Mouse (Mus musculus) olfactory bulb, adult 2 months (tissue): ENCODE measurements around the gene Acads. TPM values are rescaled to one million over a fixed set of nuclear protein-coding genes. Genes with fewer than 3 reads are reported as not detected.
"Not testable (repeated sequence)": the region's sequence is repeated elsewhere in the genome, so short reads cannot be mapped to it uniquely, and the experiment has no call there.

ENCODE experiments used
- H3K27ac ChIP-seq: fragments of 200-500 bp; 2 replicates; pipeline ENCODE4 v1.5.1; 2012; ENCODE audit warnings: low read depth, low read length; ENCODE audit not compliant: insufficient read depth
- H3K4me1 ChIP-seq: fragments of 200-500 bp; 2 replicates; pipeline ENCODE4 v1.6.1; 2012; ENCODE audit warnings: low read length; ENCODE audit not compliant: control insufficient read depth, insufficient read depth
- H3K4me3 ChIP-seq: fragments of 200-500 bp; 2 replicates; pipeline ENCODE4 v1.5.1; 2012; ENCODE audit warnings: mild to moderate bottlenecking, low read depth, low read length, moderate library complexity; ENCODE audit not compliant: insufficient read depth
- CTCF ChIP-seq: fragments of 200-500 bp; IDR thresholded peaks from 2 replicates; pipeline ENCODE4 v1.5.1; 2012; ENCODE audit warnings: low read depth, mild to moderate bottlenecking, low read length, moderate library complexity; ENCODE audit not compliant: insufficient read depth
- POLR2A ChIP-seq: fragments of 200-500 bp; IDR thresholded peaks from 2 replicates; pipeline ENCODE4 v1.6.1; 2012; ENCODE audit warnings: mild to moderate bottlenecking, low read depth, low read length, moderate library complexity; ENCODE audit not compliant: insufficient read depth
- WGBS: fragments of 180-500 bp; shearing (Covaris S2); methylation state at CpG from one replicate; pipeline ENCODE4 v1.1.7; 2018; 5-methylcytosine and 5-hydroxymethylcytosine counted together
- polyA plus RNA-seq: library from polyadenylated mRNA; stranded (reverse); fragments of >200 nt; gene quantifications from 2 replicates; pipeline ENCODE4 v1.2.4, GENCODE M21; 2012; ENCODE audit warnings: low replicate concordance; ENCODE audit not compliant: missing spikeins, insufficient read depth, insufficient read length

Gene Acads
- polyA plus RNA-seq = not detected in 2 replicates

DNA sequence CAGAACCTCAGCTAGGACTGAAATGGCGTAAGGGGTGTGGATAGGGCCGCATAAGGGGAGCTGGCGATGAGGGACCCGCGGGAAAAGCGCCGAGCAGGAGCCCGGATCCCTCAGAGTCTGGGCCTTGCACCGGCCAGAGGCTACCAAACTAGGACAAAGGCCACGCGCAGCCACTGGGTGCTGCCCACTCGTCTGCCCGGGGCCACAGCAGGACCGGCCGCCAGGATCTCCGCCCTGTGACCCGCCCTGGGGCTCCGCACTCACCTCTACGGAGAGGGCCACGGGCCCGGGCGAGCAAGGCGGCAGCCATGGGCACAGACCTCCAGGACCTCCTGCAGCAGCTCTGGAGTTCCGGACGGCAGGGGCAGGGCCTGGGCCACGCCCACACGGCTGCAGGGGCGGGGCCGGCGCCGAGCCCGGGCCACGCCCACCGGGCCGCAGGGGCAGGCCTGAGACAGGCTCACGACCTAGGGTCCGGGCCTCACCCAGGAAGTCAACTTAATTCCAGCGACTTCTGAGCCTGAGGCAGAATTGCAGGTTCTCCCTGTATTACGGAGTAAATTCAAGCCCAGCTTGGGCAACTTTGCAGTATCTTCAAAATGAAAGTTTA is at the start of gene Acads:
TSS of gene Acads (minus strand) at position 386 of the 610 bp plus-strand sequence.
- H3K27ac ChIP-seq = no peak within 1 kb of the TSS
- WGBS = 21% methylated on average over 39 of the region's 39 CpGs

DNA sequence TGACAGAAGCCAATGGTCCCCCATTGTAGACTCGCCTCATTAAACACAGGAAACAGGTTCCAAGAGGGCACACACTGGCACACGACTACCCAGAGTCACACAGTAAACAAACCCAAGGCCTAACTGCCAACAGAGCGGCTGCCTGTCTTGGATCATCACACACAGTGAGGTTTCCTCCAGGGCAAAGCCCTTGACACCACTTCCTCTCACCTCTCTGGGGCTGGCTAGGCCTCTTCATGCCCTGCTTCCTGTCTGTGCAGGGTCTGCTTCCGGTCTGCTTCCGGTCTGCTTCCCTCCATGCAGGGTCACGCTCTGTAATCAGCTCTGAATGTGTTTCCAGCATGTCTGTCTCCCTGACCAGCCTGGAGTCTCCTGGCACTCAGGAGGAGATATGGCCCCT is 48.2 kb upstream of the Acads start:
- no peak overlapping the region for H3K4me3 ChIP-seq
- WGBS = 78% methylated on average over 6 of the region's 6 CpGs
- TF ChIP-seq CTCF (no peak), POLR2A (no peak)
- H3K27ac ChIP-seq = no peak overlapping the region
- H3K4me1 ChIP-seq = peaks cover 5% of the 10 kb centered on the region

More for the DNA sequence above, at the start of gene Acads:
- peaks cover 3% of the 10 kb centered on the region; the same call in 1 of the 2 replicates for H3K4me1 ChIP-seq
- no peak for TF ChIP-seq CTCF
- TF ChIP-seq POLR2A = no peak
- peak within 1 kb of the TSS; percentile 46 for H3K4me3 ChIP-seq

DNA sequence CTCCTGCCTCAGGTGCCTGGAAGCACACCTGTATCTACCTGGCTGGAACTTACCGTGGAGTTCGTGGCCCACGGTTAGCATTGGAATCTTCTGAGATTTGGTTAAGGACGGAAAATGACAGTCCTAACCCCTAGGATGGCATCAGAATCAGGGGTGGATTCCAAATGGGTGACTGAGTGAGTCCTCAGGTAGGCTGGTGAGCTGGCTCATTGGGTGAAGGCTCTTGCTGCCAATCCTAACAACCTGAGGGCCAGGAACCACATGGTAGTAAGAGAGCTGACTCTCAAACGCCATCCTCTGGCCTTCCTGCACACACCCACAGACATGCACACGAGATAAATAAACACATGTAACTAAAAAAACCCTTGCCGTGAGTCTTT is 47.7 kb upstream of the Acads start:
- Histone ChIP-seq H3K27ac (no peak overlapping the region), H3K4me3 (no peak overlapping the region), H3K4me1 (peaks cover 7% of the 10 kb centered on the region)
- WGBS = 81% methylated on average over 7 of the region's 7 CpGs
- no peak for TF ChIP-seq CTCF
- TF ChIP-seq POLR2A = no peak

DNA sequence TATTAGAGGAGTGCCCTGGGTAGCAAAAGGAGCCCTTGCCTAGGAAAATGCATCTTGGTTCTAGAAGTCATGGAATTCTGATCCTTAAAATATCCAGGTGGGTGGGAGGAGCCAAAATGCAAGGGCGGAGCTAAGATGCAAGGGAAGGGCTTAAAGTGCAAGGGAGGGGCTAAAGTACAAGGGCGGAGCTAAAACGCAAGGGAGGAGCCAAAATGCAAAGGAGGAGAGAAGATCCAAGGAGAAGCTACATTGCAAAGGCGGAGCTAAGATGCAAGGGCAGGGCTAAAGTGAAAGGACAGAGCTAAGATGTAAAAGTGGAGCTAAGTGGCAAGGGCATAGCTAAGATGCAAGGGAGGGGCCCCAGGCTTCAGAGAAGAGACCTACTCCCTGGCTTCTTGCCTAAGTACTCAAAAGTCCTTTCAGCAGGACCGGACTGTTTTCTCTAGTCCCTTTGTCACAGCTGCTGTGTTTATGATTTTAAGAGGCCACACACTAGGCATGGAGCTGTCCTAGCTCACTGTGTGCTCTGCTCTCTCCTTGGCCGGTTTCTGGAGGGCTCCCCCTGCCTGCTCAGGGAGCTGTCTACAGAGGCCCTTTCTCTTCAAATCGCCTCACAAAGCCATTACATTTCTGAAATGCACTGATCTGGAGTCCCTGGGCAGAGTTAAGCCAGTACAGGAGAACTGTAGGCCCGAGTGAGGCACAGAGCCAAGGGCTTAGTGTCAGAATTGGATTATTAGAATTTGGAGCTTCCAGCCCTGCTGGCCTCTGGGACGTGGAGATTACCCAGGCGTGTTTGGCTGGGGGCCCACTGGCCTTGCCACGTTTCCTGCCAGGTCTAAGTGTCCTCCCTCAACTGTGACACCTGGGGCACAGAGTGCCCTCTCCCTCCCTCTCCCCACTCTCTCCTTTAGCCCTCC is 47.0 kb upstream of the Acads start:
- TF ChIP-seq CTCF (no peak), POLR2A (no peak)
- 59% methylated on average over 11 of the region's 11 CpGs for WGBS
- no peak overlapping the region for H3K27ac ChIP-seq

DNA sequence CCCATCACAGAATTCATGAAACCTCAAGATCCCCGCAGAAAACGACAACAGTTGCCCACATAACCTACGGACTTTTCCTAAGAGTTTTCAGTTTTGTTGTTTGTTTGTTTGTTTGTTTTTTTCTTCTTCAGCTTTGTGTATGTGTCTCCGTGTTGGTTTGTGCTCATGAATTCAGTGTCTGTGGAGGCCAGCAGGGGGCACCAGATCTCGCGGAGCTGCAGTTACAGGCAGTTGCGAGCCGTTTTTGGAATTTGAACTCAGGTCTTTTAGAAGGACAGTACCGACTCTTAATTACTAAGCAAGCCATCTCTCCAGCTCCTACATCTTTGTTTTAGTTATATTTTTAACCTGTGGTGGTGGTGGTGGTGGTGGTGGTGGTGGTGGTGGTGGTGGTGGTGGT is 46.2 kb upstream of the Acads start:
- TF ChIP-seq CTCF = 0 out of 2 replicates have a peak, but pooled peaks have one; percentile 22
- no peak for TF ChIP-seq POLR2A
- 61% methylated on average over 9 of the region's 9 CpGs for WGBS
- Histone ChIP-seq H3K4me1 (peaks cover 17% of the 10 kb centered on the region), H3K4me3 (no peak overlapping the region), H3K27ac (no peak overlapping the region)

More for the DNA sequence above, 47.0 kb upstream of the Acads start:
- Histone ChIP-seq H3K4me1 (peaks cover 11% of the 10 kb centered on the region), H3K4me3 (no peak overlapping the region)

DNA sequence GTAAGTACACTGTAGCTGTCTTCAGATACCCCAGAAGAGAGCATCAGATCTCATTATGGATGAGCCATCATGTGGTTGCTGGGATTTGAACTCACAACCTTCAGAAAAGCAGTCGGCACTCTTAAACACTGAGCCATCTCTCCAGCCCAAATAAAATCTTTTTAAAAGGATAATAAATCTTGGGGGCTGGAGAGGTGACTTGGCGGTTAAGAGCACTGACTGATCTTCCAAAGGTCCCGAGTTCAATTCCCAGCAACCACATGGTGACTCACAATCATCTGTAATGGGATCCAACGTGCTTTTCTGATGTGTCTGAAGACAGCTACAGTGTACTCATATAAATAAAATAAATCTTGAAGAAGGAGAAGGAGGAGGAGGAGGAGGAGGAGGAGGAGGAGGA is 45.3 kb upstream of the Acads start:
- peaks cover 21% of the 10 kb centered on the region for H3K4me1 ChIP-seq
- 87% methylated on average over 4 of the region's 4 CpGs for WGBS
- H3K27ac ChIP-seq, H3K4me3 ChIP-seq: not testable (repeated sequence)

DNA sequence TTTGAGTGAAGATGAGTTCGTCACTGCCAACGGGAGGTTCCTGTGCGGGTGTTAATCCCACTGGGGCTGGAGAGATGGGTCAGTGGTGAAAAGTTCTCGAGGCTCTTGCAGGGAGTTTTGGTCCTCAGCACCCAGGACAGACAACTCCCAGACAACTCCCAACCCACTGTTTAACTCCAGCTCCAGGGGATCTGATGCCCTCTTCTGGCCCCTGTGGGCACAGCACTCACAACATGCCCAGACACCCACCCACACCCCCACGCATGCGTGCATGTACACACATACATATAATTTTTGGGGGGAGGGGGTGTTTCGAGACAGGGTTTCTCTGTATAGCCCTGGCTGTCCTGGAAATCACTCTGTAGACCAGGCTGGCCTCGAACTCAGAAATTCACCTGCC is 44.4 kb upstream of the Acads start:
- Histone ChIP-seq H3K27ac (no peak overlapping the region), H3K4me3 (no peak overlapping the region), H3K4me1 (peaks cover 25% of the 10 kb centered on the region)
- 35% methylated on average over 8 of the region's 8 CpGs for whole genome bisulfite sequencing
- TF ChIP-seq CTCF (peak; percentile 48; the same call in 1 of the 2 replicates), POLR2A (no peak)

DNA sequence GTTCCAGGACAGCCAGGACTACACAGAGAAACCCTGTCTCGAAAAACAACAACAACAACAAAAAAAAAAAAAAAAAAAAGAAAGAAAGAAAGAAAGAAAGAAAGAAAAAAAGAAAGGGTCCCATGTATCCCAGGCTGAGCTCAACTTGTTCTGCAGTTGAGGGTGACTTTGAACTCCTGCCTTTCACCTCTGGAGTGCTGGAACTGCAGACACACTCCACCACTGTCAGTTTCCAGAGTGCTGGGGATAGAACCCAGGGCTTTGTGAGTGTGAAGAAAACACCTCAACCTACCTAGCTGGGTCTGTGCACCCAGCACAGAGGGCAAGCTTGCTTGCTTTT is 42.8 kb upstream of the Acads start:
- peaks cover 29% of the 10 kb centered on the region for H3K4me1 ChIP-seq
- 69% methylated on average over 1 of the region's 1 CpGs for WGBS
- H3K27ac ChIP-seq, H3K4me3 ChIP-seq: not testable (repeated sequence)

DNA sequence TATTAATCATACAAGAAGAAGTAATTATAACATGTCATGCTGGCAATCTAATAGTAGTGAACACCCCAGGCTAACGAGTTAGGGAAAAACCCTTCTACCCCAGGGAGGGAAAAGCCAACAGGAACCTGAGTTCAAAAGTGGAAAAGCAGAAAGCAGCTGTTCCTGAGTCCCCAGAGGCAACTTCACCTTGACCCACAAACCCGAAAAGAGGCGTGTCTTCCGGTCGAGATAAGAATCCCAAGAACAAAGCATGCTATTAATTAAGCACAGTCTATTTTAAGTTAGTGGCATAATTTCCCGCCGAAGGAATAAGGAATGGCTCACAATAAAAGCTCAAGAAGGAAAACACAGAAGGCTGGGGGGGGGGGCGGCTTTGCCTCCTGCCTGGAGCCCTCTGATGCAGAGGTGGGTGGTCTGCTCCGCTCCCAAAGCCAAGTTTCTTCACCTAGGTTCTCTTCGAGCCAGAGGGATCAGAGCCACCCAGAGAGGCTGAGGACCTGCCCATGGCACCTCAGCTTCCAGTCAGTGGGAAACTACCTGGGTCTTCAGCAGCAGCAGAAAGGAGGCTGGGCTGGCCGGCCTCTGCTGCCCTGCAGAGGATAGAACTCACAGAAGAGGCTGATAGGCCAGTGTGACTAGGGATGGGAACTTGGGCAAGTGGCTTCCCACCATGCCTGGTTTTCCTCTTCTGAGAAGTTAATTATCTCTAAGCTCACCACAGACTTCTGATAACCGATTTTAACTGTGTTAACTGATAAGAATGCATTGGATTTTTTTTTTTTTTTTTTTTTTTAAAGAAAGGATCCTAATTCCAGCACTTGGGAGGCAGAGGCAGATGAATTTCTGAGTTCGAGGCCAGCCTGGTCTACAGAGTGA is 42.2 kb upstream of the Acads start:
- Histone ChIP-seq H3K4me3 (no peak overlapping the region), H3K4me1 (peaks cover 29% of the 10 kb centered on the region), H3K27ac (peak overlapping the region; percentile 49; the same call in 1 of the 2 replicates)
- WGBS = 27% methylated on average over 13 of the region's 13 CpGs
- no peak for TF ChIP-seq POLR2A
- TF ChIP-seq CTCF = no peak
